Mouse (Mus musculus) embryo, embryonic 11 days (tissue): ENCODE results near the gene Elovl6.

Source experiments
- DNase-seq: peaks from one replicate; pipeline ENCODE4 v3.0.0-alpha.2; 2015

Elovl6 gene

GRCm38 (mm10) chr3:129613756-129614155 lies 81.6 kb downstream of the Elovl6 start:
- no peak for DNase-seq

DNA sequence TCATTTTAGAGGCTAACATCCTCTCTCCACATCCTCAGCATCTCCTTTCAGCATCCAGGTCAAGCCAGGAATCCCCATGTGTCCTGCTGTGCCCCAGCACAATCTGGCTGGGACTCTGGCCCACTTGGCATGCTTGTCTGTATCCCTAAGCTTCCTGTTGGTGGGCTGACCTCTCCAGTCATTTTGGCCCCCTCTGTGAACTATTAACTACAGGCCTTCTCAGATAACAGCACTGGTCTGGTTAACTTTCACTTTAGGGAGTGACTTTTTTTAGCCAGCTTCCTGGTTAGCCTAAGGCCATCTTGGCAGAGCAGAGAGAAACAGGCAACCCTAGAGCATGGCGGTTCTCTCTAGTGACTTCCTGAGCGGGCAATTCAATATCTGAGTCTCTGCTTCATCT lies 82.1 kb downstream of the Elovl6 start:
- DNase-seq: no peak

GRCm38 (mm10) chr3:129617450-129617849 lies 85.3 kb downstream of the Elovl6 start:
- DNase-seq: no peak

- DNase-seq: peak; percentile 42
Observed at GRCm38 (mm10) chr3:129619194-129619775, 87.1 kb downstream of the Elovl6 start.

- DNase-seq: no peak
Observed at GRCm38 (mm10) chr3:129620802-129621201, 88.6 kb downstream of the Elovl6 start.

- DNase-seq: no peak
Observed at GRCm38 (mm10) chr3:129621255-129621654, 89.1 kb downstream of the Elovl6 start.

GRCm38 (mm10) chr3:129622120-129622519 lies 90.0 kb downstream of the Elovl6 start:
- no peak for DNase-seq

GRCm38 (mm10) chr3:129622705-129623104 lies 90.5 kb downstream of the Elovl6 start:
- no peak for DNase-seq

DNA sequence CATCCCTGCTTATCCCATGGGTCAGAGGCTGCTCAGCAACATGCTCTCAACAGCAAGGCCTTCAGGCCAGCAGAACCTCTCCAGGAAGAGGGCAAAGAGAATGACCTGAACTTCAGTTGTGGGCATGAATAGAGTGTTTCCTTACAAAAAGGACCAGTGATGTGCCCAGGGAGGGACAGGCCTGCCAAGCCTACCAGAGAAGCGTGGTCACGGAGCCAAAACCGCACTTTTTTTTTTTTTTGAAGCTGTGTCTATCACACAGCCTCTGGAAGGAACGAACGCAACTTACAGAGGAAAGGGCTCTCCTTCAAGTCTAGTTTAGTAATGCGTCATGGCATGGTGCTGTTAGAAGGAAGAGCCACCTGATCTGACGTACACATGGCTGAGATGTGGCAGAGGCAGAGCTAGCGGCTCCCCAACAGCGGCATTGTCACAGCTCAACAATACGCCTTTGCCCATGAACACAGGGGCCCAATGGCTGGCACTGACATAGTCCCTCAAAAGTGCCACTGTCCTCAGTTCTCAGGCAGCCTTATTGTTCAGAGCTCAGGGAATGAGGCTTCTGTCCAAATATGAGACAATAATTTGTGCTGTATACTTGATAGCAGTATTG lies 92.1 kb downstream of the Elovl6 start:
- DNase-seq: no peak

- no peak for DNase-seq
Observed at GRCm38 (mm10) chr3:129627281-129627680, 95.1 kb downstream of the Elovl6 start.

DNA sequence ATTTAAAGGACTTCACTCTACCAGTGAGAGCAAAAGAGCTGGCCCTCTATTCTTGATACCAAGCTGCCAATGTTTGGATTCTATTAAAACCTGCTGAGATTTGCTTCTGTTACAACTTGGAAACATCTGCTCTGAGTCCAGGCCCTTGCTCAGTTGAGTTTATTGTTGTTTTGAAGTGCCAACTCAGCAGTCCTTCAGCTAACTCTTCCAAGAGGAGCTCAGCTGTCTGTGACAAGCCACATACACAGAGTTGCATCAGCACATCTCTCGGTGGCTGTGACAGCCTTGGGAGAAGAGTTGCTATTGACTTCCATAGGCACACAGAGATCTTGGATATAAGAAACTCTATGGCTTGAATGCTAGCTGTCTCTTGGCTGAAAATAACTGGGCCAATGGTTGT lies 98.9 kb downstream of the Elovl6 start:
- DNase-seq: no peak

DNA sequence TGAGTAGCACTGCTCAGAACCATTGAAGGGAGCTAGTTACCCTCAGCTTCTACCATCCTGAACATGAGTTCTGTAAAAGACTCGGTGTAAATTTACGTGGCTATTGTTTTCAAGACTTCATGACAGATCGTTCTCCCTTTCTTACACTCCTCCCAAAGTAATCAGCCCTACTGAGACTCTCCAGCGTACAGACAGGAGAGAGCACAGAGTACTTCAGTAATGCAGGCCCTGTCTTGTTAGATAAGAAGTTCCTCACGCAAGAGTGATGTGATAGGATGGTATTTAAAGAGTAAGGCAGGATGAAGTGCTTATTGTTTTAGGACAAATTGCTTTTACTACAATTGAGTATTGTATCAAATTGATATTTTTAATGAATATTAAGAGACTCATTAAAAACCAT lies 99.7 kb downstream of the Elovl6 start:
- no peak for DNase-seq

- DNase-seq: no peak
Observed at GRCm38 (mm10) chr3:129633518-129633917, 101.4 kb downstream of the Elovl6 start.

GRCm38 (mm10) chr3:129634260-129634901 lies 102.2 kb downstream of the Elovl6 start:
- peak; percentile 45 for DNase-seq

- no peak for DNase-seq
Observed at GRCm38 (mm10) chr3:129637446-129637845, 105.3 kb downstream of the Elovl6 start.

GRCm38 (mm10) chr3:129639701-129640100 lies 107.5 kb downstream of the Elovl6 start:
- no peak for DNase-seq

GRCm38 (mm10) chr3:129640211-129641000 lies 108.3 kb downstream of the Elovl6 start:
- peak; percentile 20 for DNase-seq

DNA sequence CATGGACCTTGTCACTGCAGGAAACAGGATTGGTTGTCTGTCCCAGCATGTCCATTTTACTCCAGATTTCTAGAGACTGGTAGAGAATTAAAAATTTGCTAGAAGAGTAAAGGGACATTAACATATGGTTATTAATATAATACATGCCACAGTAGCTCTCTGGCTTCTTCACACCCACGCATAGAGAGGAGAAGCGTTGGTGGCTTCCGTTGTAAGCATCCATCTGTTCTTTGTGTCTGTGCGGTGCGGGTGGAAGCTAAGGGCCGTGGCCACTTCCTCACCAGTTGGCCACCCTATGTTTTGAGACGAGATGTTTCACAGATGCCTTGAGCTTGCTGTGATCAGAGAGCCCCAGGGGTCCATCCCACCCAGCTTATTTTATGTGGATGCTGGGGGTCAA lies 109.5 kb downstream of the Elovl6 start:
- DNase-seq: no peak

GRCm38 (mm10) chr3:129645409-129645808 lies 113.3 kb downstream of the Elovl6 start:
- peak; percentile 23 for DNase-seq

DNA sequence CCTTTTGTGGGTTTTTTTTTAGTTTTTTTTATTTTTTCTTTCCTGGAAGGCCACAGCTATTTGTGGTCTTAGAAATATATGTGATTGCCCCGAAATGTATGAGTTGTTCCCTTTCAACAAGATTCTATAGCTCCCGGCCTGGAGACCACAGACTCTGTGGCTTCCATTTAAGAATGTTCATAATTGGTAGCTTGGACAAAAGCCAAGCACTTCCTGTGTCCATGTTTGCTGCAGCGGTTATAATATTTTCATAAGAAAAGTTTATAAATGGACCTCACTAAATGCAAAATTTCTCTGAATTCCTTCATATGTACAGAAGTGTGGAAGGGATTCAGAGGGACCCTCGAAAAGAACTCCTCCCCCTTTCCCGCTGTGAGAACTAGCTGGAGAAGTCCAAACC lies 114.6 kb downstream of the Elovl6 start:
- DNase-seq: no peak

- DNase-seq: no peak
Observed at GRCm38 (mm10) chr3:129647312-129647711, 115.2 kb downstream of the Elovl6 start.

GRCm38 (mm10) chr3:129648598-129648997 lies 116.4 kb downstream of the Elovl6 start:
- no peak for DNase-seq

DNA sequence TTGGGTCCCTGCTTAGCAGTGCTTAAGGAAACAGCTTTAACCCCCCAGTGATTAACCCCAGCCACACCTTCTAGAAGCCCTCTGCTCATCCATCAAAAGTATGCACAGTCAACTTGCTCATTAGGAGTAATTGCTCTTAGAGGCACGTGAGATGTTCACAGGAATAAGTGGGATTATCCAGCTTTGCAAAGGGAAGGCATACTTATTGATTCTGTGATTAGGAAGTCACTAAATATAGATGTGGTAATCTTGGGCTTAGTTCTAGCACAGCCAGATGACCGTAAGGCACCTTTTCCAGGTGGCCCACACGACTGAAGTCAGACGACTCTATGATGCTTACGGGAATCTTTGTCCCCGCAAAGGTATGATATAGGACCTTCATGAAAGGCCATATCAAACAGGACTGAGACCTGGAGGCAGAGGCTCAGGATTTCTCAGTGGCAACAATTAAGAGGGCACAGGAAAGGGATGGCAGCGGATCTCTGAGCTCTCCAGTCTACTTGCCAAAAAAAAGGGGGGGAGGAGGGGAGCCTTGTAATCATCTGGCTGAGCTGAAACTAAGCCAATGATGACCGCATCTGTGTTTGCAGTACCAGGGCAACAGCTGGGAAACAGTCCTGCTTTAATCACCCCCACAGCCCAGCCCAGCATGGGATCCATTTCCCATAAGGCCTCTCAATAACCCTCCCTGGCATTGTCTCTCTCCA lies 117.6 kb downstream of the Elovl6 start:
- DNase-seq: no peak
